Mouse (Mus musculus): ENCODE measurements around the gene Ppfibp1.

Ppfibp1 gene

GRCm38 (mm10) chr6:146881896-146882770 is 6.2 kb upstream of the Ppfibp1 start:
- no peak for DNase-seq (ENCODE audit: low spot score)

- DNase-seq (ENCODE audit: low spot score), result no peak
Observed at GRCm38 (mm10) chr6:146883426-146883825, 4.9 kb upstream of the Ppfibp1 start.

DNA sequence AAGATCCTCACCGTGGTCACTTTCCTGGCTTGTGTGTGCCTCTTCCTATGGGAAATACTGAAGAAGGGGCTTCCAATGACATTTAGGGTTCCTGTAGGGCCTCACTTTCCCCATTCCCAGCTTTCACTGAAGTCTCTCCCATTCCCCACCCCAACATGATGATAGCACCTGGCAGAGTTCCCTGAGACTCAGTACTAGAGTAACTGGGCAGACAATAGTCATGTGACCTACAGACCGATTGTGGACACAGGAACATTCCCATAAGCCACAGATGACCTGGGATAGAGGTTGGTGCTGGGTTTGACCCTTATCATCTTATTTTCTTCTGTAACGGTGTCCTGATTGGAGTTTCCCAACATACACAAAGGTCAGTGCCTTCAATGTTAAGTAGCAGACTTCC is 4.1 kb upstream of the Ppfibp1 start:
- no peak for DNase-seq (ENCODE audit: low spot score)

DNA sequence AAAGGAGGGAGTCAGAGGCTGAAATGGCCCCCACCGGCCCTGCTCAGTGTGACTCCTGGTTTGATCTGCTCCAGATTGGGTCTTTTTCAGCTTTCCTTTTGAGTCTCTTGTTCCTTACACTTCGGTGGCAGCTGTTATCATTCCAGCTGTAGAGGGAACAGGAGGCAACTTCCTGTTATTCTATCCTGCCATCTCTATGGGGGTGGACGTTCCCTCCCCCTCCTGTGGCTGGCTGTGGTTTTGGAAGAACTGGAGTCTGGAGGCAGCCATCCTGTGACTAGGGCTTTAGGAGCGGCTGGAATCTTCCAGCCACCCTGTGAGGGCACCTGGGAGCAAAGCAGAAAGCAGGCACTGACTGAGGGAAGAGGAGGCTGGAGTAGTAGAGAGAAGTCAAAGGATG is 3.4 kb upstream of the Ppfibp1 start:
- no peak for DNase-seq (ENCODE audit: low spot score)

DNA sequence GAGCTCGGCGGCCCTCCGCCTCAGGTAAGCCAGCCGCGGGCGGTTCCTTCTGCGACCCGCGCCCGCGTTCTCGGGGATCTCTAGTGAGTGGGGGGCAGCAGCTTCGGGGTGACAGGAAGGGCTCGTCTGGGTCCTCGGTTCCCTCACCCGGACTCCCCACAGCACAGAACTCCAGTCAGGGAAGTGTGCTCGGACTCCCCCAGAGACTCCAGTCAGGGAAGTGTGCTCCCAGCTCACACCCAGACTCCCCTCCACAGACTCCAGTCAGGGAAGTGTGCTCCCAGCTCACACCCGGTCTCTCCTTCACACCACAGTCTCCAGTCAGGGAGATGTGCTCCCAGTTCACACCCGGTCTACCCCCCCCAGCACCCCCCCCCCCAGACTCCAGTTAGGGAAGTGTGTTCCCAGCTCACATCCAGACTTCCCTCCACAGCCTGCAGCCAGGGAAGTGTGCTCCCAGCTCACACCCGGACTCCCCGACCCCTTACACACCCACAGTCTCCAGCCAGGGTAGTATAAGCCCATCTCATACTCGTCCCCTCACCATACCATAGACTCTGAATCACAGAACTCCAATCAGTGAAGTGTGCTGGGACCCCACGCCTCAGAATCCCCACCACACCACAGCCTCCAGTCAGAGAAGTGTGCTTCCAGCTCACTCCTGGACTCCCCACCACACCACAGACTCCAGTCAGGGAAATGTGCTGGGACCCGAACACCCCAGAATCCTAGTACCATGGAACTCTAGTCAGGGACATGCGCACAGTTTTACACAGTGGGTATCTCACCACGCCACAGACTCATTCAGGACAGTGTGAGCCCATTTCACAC is 588 bp downstream of the Ppfibp1 start:
- DNase-seq (ENCODE audit: low spot score), result peak; percentile 24

- DNase-seq (ENCODE audit: low spot score), result no peak
Observed at GRCm38 (mm10) chr6:146890215-146890614, 1.9 kb downstream of the Ppfibp1 start.

- DNase-seq (ENCODE audit: low spot score), result no peak
Observed at GRCm38 (mm10) chr6:146890633-146891032, 2.3 kb downstream of the Ppfibp1 start.

DNA sequence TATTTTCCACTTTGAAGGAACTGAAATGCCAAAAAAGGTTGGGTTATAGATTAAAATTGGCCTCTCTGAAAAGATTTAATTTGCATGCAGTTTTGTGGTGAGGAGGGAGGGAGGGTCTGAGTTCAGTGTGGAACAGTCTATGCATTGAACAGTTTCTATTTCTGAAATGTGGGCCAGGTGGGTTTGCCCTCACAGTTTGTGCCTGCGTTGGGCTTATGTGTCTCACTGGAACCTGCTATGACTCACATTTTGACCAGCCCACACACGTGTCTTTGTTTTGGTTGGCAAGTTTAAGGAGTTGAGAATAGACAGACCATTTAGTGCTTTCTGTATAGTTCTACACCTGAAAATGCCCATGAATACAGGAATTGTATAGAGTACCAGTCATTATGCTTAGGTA is 5.6 kb downstream of the Ppfibp1 start:
- DNase-seq (ENCODE audit: low spot score), result no peak

DNA sequence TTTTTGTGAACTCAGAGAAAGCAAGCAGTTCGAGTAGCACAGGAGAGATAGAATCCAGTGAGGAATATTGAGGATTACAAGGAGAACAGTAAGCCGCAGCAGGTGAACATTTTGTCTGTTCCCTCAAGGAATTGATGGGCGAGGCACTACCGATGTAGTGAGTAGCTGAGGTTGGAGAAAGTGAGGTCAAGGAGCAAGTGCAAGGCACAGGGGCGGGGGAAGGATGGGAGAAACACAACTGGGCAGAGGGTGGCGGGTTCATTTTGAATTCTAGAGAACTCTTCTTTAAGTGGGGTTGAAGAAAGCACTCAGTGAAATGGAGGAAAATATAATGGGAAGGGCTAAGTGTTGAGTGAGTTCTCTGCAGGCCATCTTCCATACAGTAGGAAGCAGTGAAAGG is 10.4 kb downstream of the Ppfibp1 start:
- no peak for DNase-seq (ENCODE audit: low spot score)

DNA sequence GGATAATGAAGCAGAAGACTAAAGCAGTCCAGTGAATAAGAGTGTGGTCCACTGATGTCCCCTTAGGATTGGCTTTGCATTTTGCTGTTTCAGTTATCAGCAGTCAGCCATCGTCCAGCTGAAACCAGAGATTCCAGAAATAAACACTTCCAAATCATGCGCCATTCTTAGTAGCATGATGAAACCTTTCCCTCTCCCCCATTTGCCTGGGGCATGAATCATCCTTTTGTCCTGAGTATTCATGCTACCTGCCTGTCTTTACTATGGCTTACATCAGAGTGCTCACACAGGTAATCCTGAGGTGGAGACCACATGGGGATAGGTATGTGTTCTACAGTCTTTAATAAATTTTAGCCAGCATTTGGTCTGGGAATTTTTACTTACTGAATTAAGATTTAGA is 11.4 kb downstream of the Ppfibp1 start:
- DNase-seq (ENCODE audit: low spot score), result no peak

- no peak for DNase-seq (ENCODE audit: low spot score)
Observed at GRCm38 (mm10) chr6:146901929-146902328, 13.6 kb downstream of the Ppfibp1 start.

DNA sequence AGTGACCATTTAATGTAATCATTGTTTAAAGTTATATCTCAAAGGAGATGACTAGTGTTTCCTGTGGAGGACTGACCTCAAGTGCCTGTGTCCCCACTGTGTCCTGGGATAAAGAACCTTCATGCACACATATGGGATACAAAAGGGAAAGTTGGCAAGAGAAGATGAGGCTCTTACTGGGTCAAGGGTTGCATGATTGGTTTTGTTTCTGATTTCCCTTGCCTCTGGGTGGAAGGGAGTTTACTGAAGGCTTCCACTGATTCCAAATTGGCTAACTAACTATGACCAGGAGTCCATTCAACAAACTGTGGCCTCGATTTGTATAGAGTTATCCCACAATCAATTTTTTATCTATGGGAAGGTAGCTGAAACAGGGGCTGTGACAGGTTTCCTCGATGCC is 15.3 kb downstream of the Ppfibp1 start:
- no peak for DNase-seq (ENCODE audit: low spot score)

- no peak for DNase-seq (ENCODE audit: low spot score)
Observed at GRCm38 (mm10) chr6:146904707-146905106, 16.4 kb downstream of the Ppfibp1 start.

- no peak for DNase-seq (ENCODE audit: low spot score)
Observed at GRCm38 (mm10) chr6:146906000-146906786, 17.9 kb downstream of the Ppfibp1 start.

- DNase-seq (ENCODE audit: low spot score), result no peak
Observed at GRCm38 (mm10) chr6:146907061-146907794, 18.9 kb downstream of the Ppfibp1 start.

DNA sequence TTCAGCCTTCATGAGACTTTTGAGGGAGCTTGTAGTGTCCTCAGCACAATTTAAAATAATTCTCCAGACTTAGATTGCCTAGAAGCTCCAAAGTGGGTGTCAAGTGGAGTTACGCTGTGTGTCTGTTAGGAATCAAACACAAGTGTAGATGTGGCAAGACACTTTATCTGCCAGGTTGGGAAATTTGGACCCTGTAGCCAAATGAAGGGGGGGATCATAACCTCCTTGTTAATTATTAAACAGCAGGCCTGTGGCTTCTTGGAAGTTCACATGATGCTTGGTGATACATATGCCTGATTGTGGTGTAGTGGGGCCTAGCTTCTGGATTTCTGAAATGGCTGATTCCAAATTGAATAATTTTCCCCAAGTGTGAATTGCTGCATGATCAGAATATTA is 19.5 kb downstream of the Ppfibp1 start:
- no peak for DNase-seq (ENCODE audit: low spot score)

DNA sequence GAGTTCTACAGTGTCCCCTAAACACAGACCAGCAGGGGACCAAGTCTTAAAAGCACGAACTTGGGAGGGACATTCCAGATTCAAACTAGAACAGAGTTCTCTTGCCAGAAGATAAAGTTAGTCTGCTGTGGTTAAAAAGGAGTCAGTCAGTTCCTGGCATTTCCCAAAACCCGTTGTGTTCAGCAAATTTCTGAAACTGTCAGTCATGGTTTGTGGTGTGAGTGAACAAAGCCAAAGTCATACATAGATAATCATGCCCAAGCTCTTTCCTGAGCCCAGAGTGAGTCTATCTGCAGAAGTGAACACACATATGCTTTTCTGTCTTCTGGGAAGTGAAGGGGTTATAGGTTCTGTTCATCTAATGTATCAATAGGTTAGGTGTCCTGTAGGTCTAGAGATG is 20.5 kb downstream of the Ppfibp1 start:
- DNase-seq (ENCODE audit: low spot score), result no peak

GRCm38 (mm10) chr6:146909725-146910489 is 21.6 kb downstream of the Ppfibp1 start:
- no peak for DNase-seq (ENCODE audit: low spot score)

DNA sequence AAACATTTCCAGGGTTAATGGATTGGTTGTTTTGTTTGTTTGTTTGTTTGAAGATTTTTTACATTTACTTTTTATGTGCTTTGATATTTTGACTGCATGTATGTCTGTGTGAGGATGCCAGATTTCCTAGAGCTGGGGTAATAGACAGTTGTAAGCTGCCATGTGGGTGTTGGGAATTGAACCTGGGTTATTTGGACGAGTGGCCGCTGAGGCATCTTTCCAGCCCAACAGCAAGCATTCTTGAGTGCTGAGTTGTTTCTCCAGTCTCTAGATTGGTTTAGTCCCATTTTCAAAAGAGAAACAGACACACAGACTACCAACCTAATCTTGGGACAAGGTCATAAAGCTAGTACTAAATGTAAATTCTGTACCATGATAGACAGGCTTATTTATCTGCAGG is 22.5 kb downstream of the Ppfibp1 start:
- DNase-seq (ENCODE audit: low spot score), result no peak

GRCm38 (mm10) chr6:146912835-146913488 is 24.7 kb downstream of the Ppfibp1 start:
- DNase-seq (ENCODE audit: low spot score), result peak; percentile 20
